Mouse (Mus musculus): ENCODE results near the gene Clic5. TPM values are rescaled to one million over a fixed set of nuclear protein-coding genes. Genes with fewer than 3 reads are reported as not detected.
"Not testable (repeated sequence)": the region's sequence is repeated elsewhere in the genome, so short reads cannot be mapped to it uniquely, and the experiment has no call there.

Clic5 gene
- 19.0 and 45.1 TPM in 2 replicates for polyA plus RNA-seq (2012; rRNA removed)

GRCm38 (mm10) chr17:44188042-44188768 lies at the start of gene Clic5:
Clic5 (plus strand) TSS chr17:44188584.
- DNase-seq (ENCODE audit: low read depth, low spot score) = no peak
- 7% methylated on average over 24 of the region's 24 CpGs for WGBS

GRCm38 (mm10) chr17:44145806-44146205 lies 42.6 kb upstream of the Clic5 start:
- DNase-seq (ENCODE audit: low read depth, low spot score) = no peak
- 32% methylated on average over 1 of the region's 1 CpGs for WGBS

DNA sequence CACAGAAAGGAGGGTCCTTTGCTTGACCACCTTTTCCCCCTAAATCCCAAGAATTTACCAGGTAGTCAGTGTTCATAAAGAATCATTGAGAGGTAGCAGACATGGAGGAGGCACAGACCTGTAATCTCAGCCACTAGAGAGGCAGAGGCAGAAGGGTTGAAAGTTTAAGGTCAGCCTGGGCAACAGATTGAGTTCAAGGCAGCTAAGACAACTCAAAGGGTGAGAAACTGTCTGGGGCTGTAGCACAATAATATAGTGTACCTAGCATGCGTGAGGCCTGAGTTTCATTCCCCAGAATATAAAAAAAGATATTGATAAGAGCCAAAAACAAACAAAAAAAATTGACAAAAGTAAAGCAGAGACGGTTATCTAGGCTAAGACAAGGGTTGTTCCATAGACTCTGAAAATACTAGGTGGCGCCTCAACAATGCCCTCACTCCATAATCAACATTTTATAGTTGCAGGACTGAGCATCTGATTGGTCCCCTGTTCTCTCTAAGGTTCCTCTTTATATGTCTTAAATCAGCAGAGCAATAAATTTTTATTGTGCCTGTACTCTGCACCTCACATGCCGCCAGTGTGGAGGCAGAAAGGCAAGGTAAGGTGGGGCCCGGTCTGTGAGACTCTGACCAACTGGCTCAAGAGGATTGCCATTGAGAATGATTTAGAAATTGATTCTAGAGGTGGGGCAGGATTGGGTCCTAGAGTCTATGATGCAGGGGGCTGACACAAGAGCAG lies 40.1 kb upstream of the Clic5 start:
- WGBS = 39% methylated on average over 5 of the region's 5 CpGs
- DNase-seq (ENCODE audit: low read depth, low spot score) = peak; percentile 89

DNA sequence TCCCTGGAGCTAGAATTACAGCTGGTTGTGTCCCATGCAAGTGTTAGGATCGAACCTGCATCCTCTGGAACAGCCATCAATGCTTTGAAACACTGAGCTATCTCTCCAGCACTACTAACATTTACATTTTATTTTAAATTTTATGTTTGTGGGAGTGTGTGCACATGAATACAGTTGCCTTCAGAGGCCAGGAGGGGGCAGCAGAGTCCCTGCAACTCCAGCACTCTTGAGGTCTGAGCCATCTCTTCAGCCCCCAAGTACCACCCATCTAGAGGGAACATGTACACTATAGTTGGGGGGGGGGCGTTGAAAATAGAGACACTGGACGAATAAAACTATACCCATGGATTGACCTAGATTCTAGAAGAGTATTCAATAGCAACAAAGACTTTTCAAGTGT lies 37.3 kb upstream of the Clic5 start:
- 76% methylated on average over 3 of the region's 3 CpGs for WGBS
- DNase-seq (ENCODE audit: low read depth, low spot score) = no peak

GRCm38 (mm10) chr17:44151889-44152288 lies 36.5 kb upstream of the Clic5 start:
- WGBS = 32% methylated on average over 8 of the region's 8 CpGs
- peak; percentile 70 for DNase-seq (ENCODE audit: low read depth, low spot score)

GRCm38 (mm10) chr17:44153871-44154270 lies 34.5 kb upstream of the Clic5 start:
- WGBS = 50% methylated on average over 5 of the region's 5 CpGs
- no peak for DNase-seq (ENCODE audit: low read depth, low spot score)

DNA sequence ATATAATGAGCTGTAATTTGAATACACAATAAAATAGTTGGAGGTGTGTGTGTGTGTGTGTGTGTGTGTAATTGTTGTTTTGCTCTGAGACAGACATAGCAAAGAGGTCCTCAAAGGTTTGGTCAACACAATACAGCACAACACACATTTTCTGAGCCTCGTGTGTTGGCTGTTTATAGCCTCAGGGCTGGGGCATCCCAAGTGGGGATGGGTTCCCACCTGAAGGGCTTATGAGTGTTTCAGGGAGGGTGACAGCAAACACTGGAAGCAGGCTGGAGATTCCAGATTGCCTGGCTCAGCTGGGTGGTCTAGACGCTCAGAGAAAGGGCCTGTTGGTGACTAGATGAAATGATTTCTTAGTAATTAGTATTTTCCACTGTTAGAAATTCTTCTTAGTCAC lies 33.2 kb upstream of the Clic5 start:
- no peak for DNase-seq (ENCODE audit: low read depth, low spot score)
- 88% methylated on average over 2 of the region's 2 CpGs for WGBS

DNA sequence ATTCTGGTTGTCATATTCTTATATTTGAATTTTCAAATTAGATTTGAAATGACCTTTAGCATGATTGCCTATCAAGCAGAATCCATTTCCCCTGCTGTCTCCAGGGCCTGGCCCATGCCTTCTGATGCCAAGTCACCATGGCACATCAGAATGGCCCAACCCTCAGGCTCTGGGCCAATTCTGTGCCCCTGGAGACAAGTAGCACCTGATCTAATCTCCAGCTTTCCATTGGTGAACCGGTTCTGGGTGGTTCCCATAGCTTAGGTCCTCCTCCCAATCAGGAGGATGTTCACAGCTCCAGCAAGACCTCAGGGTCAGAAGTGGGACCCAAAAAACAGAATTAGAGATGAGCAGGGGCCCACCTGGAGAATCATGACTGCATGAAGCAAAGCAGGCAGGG lies 30.2 kb upstream of the Clic5 start:
- 65% methylated on average over 1 of the region's 1 CpGs for WGBS
- DNase-seq (ENCODE audit: low read depth, low spot score) = no peak

DNA sequence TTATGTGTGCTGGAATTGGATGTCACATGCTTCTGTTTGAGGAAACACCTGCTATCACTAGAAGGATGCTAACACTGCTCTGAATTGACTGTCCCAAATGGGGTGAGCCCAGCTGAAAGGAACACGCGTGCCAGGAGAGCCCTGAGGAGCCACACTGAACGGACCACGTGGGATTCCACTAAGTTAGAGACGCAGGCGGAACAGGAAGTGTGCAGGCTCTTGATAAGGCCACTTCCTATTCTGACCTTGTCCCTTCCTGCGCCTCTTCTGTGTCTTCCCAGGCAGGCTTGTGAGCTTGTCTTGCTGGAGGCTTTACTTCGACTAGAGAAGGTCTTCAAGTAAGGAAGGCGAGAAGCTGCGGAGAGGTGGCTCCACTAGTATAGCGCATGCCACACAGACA lies 27.9 kb upstream of the Clic5 start:
- WGBS = 90% methylated on average over 11 of the region's 11 CpGs
- DNase-seq (ENCODE audit: low read depth, low spot score) = no peak

- no peak for DNase-seq (ENCODE audit: low read depth, low spot score)
Measured at GRCm38 (mm10) chr17:44162514-44162913, 25.9 kb upstream of the Clic5 start.

GRCm38 (mm10) chr17:44162935-44163334 lies 25.4 kb upstream of the Clic5 start:
- 15% methylated on average over 5 of the region's 5 CpGs for WGBS
- no peak for DNase-seq (ENCODE audit: low read depth, low spot score)

More at GRCm38 (mm10) chr17:44162514-44162913, 25.9 kb upstream of the Clic5 start:
- WGBS = 4% methylated on average over 5 of the region's 5 CpGs

- WGBS = 33% methylated on average over 11 of the region's 11 CpGs
Measured at GRCm38 (mm10) chr17:44165730-44166347, 22.5 kb upstream of the Clic5 start.

DNA sequence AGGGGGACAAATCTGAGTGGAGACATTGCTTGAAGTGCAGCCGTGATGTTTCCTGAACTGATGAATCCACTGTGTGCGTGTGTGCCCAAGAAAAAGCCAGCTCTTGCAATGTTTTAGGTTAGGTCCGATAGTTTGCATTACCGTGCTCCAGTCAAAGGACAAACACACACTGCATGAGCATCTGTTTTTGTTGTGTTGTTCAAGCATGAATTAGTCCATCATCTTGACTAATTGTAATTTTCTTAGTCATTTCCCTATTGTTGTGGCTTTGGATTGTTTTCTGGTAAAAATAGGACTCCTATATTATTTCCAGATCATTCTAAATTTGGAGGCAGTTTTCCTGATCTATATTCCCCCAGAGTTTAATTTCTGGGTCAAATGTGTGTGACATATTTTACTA lies 18.7 kb upstream of the Clic5 start:
- 88% methylated on average over 4 of the region's 4 CpGs for WGBS
- no peak for DNase-seq (ENCODE audit: low read depth, low spot score)

More at GRCm38 (mm10) chr17:44165730-44166347, 22.5 kb upstream of the Clic5 start:
- DNase-seq (ENCODE audit: low read depth, low spot score) = peak; percentile 74

GRCm38 (mm10) chr17:44170316-44170715 lies 18.1 kb upstream of the Clic5 start:
- WGBS = 77% methylated on average over 3 of the region's 3 CpGs

DNA sequence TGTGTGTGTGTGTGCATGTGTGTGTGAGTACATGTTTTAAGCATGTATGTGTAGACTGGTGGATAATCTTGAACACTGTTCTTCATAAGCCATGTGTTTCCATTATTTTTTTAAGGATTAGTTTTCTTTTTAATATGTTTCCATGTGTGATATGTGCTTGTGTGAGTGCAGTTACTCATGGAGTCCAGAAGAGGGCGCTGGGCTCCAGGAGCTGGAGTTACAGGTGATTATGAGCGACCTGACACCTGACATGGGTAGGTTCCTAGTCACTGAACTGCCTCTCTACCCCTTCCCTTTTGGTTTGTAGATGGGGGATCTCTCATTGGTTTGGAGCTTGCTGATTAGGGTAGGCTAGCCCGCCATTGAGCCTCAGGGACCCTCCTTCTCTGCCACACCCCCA lies 16.5 kb upstream of the Clic5 start:
- no peak for DNase-seq (ENCODE audit: low read depth, low spot score)
- 55% methylated on average over 3 of the region's 3 CpGs for WGBS

More at GRCm38 (mm10) chr17:44170316-44170715, 18.1 kb upstream of the Clic5 start:
- no peak for DNase-seq (ENCODE audit: low read depth, low spot score)

DNA sequence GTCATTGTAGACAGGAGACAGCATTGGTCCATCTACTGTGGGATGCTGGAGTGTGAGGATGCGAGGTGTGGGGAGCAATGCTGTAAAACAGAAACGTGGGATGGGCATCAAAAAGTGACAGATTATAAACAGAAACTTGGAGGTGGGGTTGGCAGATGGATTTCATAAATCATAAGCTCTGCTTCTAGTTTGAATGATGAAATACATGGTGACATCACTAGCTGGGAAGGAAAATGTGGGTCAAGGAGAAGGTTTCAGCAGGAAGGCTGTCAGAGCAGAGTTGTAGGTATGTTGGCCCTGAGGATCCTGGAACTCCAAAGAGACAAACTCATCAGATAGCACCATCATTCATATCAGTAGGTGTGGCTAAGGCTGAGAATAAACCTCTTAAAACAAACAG lies 15.0 kb upstream of the Clic5 start:
- DNase-seq (ENCODE audit: low read depth, low spot score) = no peak
- 48% methylated on average over 2 of the region's 2 CpGs for whole genome bisulfite sequencing

DNA sequence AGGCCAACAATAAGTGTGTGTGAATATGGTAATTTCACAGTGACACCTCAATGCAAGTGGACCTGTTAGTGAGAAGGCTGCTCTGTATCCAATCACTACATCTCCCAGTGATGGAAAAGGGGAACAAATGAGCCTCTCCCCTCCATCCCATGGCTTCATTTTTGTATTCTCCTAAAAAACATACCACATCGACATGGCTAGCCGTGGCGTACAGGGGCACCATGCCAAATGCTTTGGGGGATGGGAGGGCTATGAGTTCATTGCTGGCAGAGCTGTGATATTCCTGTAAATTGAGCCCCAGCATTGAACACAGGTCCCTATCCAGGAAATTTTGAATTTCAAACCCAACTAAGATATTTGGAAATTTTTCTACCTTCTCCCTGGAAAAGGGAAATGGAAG lies 11.1 kb upstream of the Clic5 start:
- 66% methylated on average over 3 of the region's 3 CpGs for WGBS
- no peak for DNase-seq (ENCODE audit: low read depth, low spot score)

DNA sequence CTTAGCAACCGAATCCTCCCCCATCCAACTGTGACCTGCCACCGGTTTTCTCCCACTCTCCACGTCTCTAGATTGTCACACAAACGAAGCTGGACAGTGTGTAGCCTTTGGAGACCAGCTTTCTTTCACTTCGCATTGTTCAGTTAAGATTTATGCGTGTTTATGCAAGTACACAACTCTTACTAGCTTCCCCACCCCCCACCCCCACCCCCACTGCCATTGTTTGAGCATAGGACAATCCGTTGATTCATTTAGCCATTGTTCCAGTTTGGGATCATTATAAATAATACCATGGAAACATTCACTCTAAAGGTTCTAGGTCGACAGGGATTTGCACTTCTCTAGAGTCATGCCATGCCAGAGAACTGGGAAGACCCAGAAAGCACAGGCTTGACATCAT lies 7.0 kb upstream of the Clic5 start:
- no peak for DNase-seq (ENCODE audit: low read depth, low spot score)
- 72% methylated on average over 8 of the region's 8 CpGs for whole genome bisulfite sequencing

DNA sequence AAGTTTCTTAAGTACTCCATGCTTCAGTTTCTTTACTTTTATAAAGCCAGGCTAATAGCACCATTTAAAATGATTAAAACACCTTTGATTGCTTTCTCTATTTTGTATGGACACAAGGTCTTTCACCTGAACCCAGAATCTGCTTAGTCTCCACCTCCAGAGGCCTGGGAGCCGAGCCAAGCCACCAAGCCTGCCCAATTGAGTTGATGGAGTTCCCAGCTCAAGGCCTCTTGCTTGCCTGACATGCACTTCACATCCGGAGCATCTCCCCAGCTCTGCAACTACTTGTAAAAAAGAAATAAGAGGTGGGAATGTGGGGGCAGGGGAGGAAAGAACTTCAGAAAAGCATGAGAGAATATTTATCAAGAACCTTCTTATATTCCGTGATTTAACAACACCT lies 1.5 kb upstream of the Clic5 start:
- no peak for DNase-seq (ENCODE audit: low read depth, low spot score)

DNA sequence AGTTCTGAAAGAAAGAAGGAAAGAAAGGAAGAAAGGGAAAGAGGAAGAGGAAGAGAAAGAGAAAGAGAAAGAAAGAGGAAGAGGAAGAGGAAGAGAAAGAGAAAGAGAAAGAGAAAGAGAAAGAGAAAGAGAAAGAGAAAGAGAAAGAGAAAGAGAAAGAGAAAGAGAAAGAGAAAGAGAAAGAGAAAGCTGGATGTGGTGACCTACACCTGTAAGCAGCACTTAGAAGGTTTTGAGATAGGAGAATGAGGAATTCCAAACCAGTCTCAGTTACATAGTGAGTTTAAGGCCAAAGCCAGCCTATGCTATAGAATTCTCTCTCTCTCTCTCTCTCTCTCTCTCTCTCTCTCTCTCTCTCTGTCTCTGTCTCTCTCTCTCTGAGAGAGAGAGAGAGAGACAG lies 847 bp upstream of the Clic5 start:
- DNase-seq (ENCODE audit: low read depth, low spot score) = not testable (repeated sequence)

More for the DNA sequence above, 1.5 kb upstream of the Clic5 start:
- WGBS = 78% methylated on average over 3 of the region's 3 CpGs

GRCm38 (mm10) chr17:44188769-44189145 lies 373 bp downstream of the Clic5 start:
- under 1% methylated on average over 24 of the region's 24 CpGs for WGBS
- no peak for DNase-seq (ENCODE audit: low read depth, low spot score)

Data from large intestine, adult 2 months (tissue).